Mouse (Mus musculus) CH12.LX (cell line): ENCODE measurements around the gene Nomo1.

Experiments
- CHD2 ChIP-seq: IDR thresholded peaks from 2 replicates; pipeline ENCODE4 v1.6.1; 2011; ENCODE audit warnings: low read length, improper control_type of control experiment
- CTCF ChIP-seq, 2 experiments: IDR thresholded peaks in 1 of 2; conservative IDR thresholded peaks in 1 of 2; 2 replicates each; pipeline ENCODE4 v1.5.1; 2011 to 2012; ENCODE audit warnings: low read depth in 2 of 2, low read length in 2 of 2, improper control_type of control experiment in 1 of 2, inconsistent platforms in 1 of 2, mild to moderate bottlenecking in 1 of 2, moderate library complexity in 1 of 2
- EP300 ChIP-seq: IDR thresholded peaks from 2 replicates; pipeline ENCODE4 v1.6.1; 2011; ENCODE audit warnings: low read length, improper control_type of control experiment
- ETS1 ChIP-seq: conservative IDR thresholded peaks from 2 replicates; pipeline ENCODE4 v1.6.1; 2012; ENCODE audit warnings: low read depth, mild to moderate bottlenecking, inconsistent platforms, low read length, improper control_type of control experiment, moderate library complexity
- JUND ChIP-seq: conservative IDR thresholded peaks from 2 replicates; pipeline ENCODE4 v1.6.1; 2011; ENCODE audit warnings: low read depth, low read length, improper control_type of control experiment
- MAFK ChIP-seq: IDR thresholded peaks from 2 replicates; pipeline ENCODE4 v1.6.1; 2011; ENCODE audit warnings: low read length, improper control_type of control experiment; ENCODE audit not compliant: insufficient replicate concordance
- PAX5 ChIP-seq: IDR thresholded peaks from 2 replicates; pipeline ENCODE4 v1.6.1; 2012; ENCODE audit warnings: low read length, inconsistent platforms, mixed read lengths
- POLR2A ChIP-seq: IDR thresholded peaks from 2 replicates; pipeline ENCODE4 v1.6.1; 2011; ENCODE audit warnings: low read depth, mild to moderate bottlenecking, improper control_type of control experiment, low read length
- RAD21 ChIP-seq: IDR thresholded peaks from 2 replicates; pipeline ENCODE4 v1.6.1; 2011; ENCODE audit warnings: low read depth, mild to moderate bottlenecking, low read length, improper control_type of control experiment, moderate library complexity
- UBTF ChIP-seq: IDR thresholded peaks from 2 replicates; pipeline ENCODE4 v1.6.1; 2012; ENCODE audit warnings: low read depth, mild to moderate bottlenecking, inconsistent platforms, low read length, improper control_type of control experiment, moderate library complexity
- ZC3H11A ChIP-seq: IDR thresholded peaks from 2 replicates; pipeline ENCODE4 v1.6.1; 2012; ENCODE audit warnings: low read depth, mild to moderate bottlenecking, inconsistent platforms, low read length, improper control_type of control experiment
- ZMIZ1 ChIP-seq: IDR thresholded peaks from 2 replicates; pipeline ENCODE4 v1.6.1; 2012; ENCODE audit warnings: low read depth, mild to moderate bottlenecking, inconsistent platforms, low read length, improper control_type of control experiment
- ZNF384 ChIP-seq: IDR thresholded peaks from 2 replicates; pipeline ENCODE4 v1.6.1; 2012; ENCODE audit warnings: low read depth, low read length, improper control_type of control experiment, inconsistent platforms

DNA sequence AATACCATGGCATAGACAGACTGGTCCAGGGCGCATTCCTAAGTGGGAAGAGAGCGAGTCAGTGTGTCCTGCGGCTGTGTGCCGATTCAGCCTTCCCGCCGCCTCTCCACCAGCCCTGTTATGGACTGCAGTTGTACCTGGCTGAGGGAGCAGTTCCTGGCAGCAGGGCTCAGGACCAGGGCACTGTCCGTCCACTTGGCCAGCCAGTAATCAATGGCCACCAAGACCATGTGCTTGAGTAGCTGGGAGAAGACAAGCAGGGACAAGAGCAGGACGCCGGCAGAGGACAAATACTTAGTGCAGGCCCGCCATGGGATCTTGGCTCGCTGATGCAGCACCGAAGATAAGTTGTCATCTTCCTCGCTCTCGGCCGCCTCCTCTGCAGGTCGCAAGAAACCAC lies 83.5 kb downstream of the Nomo1 start:
- TF ChIP-seq CTCF (conservative IDR thresholded peaks at IDR 0.05 in 1 of 2, IDR thresholded peaks at IDR 0.05 in 1 of 2; ENCODE audit: low read depth in 2 of 2, low read length in 2 of 2) (no peak), ZMIZ1 (no peak), ETS1 (no peak), EP300 (no peak), MAFK (no peak), POLR2A (no peak), ZNF384 (no peak), CHD2 (no peak), ZC3H11A (no peak), JUND (no peak), UBTF (no peak), PAX5 (no peak), RAD21 (no peak)
